Mouse (Mus musculus) liver, adult 2 months (tissue): Measurements from ENCODE around the gene Srsx. TPM values are rescaled to one million over a fixed set of nuclear protein-coding genes. Genes with fewer than 3 reads are reported as not detected.
"Not testable (repeated sequence)": the region's sequence is repeated elsewhere in the genome, so short reads cannot be mapped to it uniquely, and the experiment has no call there.

Source experiments
- DNase-seq: peaks from one replicate; pipeline ENCODE4 v3.0.0-alpha.2; 2011; ENCODE audit warnings: low read depth, low spot score; ENCODE audit errors: extremely low read depth
- H3K27ac ChIP-seq: fragments of 200-500 bp; replicated peaks from 2 replicates; pipeline ENCODE4 v1.5.1; 2012; ENCODE audit warnings: low read depth, mild to moderate bottlenecking, control low read depth, inconsistent platforms, low read length; ENCODE audit not compliant: insufficient read depth
- H3K27me3 ChIP-seq: fragments of 200-500 bp; 2 replicates; pipeline ENCODE4 v1.6.1; 2012; ENCODE audit warnings: mild to moderate bottlenecking, moderate library complexity, low read length, inconsistent platforms; ENCODE audit not compliant: control insufficient read depth, insufficient read depth
- H3K36me3 ChIP-seq: fragments of 200-500 bp; 2 replicates; pipeline ENCODE4 v1.6.1; 2012; ENCODE audit warnings: low read length, inconsistent platforms; ENCODE audit not compliant: control insufficient read depth, insufficient read depth
- H3K4me1 ChIP-seq: fragments of 200-500 bp; 2 replicates; pipeline ENCODE4 v1.6.1; 2011; ENCODE audit warnings: low read length; ENCODE audit not compliant: control insufficient read depth, insufficient read depth
- H3K4me3 ChIP-seq: fragments of 200-500 bp; 2 replicates; pipeline ENCODE4 v1.5.1; 2011; ENCODE audit warnings: low read depth, mild to moderate bottlenecking, control low read depth, low read length, moderate library complexity; ENCODE audit not compliant: insufficient read depth
- H3K79me2 ChIP-seq: fragments of 200-500 bp; 2 replicates; pipeline ENCODE4 v1.6.1; 2012; ENCODE audit warnings: inconsistent platforms, mild to moderate bottlenecking, low read length, moderate library complexity; ENCODE audit not compliant: control insufficient read depth, insufficient read depth
- H3K9ac ChIP-seq: fragments of 200-500 bp; 2 replicates; pipeline ENCODE4 v1.6.1; 2012; ENCODE audit warnings: low read depth, mild to moderate bottlenecking, control low read depth, inconsistent platforms, low read length
- WGBS: fragments of 180-500 bp; shearing (Covaris S2); methylation state at CpG from one replicate; pipeline ENCODE4 v1.1.7; 2018; 5-methylcytosine and 5-hydroxymethylcytosine counted together
- polyA plus RNA-seq: library from polyadenylated mRNA; depleted of rRNA; stranded (reverse); fragments of >200 nt; gene quantifications from 2 replicates; pipeline ENCODE4 v1.2.3, GENCODE M21; 2012; rRNA removed
- total RNA-seq: library from RNA; depleted of rRNA; stranded (reverse); fragments of >200 nt; gene quantifications from 2 replicates; pipeline ENCODE4 v1.2.3, GENCODE M21; 2014; rRNA removed

Srsx gene
- total RNA-seq (not detected in 2 replicates), polyA plus RNA-seq (not detected in 2 replicates)

DNA sequence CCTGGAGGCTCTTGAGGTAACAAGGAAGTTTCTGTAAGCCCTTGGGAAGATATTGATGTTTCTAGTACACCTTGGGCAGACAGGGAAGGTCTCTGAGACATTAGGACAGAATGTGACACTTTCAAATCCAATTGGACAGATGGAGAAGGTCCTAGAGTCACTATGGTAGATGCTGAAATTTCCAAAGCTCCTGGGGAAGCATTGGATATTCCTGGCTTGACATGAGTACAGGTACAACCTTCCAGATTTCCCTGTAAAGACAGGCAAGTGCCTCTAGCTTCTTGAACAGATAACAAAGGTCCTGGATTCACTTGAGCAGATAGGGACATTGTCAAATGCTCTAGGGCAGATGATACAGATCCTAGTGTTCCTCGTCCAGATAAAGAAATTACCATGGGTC, at the start of gene Srsx:
Srsx (minus strand) TSS at position 101 of the 400 bp plus-strand sequence.
- DNase-seq, H3K9ac ChIP-seq, H3K27me3 ChIP-seq, H3K79me2 ChIP-seq, H3K4me3 ChIP-seq, H3K27ac ChIP-seq, H3K4me1 ChIP-seq, H3K36me3 ChIP-seq: not testable (repeated sequence)
- WGBS, result 20% methylated on average over 1 of the region's 1 CpGs

DNA sequence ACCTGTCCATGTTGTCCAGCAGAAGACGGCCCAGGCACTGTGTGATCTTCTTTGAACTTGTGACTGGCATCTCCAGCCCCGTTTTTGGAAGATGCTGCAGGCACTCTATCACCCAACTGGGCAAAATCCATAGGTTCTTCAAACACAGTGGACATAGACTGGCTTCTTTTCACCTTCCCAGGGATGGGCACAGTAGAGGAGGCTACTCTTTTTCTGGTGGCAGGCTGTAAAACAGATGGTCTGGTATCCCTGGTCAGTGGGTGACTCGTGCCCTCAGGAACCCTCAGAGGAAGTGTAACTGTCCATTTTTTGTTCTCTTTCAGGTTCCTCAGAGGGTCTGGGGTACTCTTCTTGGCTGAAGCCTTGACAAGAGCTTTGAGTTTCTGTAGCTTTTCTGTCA, 24.5 kb upstream of the Srsx start, which contains the start of gene Gm17577:
Gm17577 (minus strand) TSS at position 101 of the 400 bp plus-strand sequence.
- H3K79me2 ChIP-seq, H3K27ac ChIP-seq, H3K9ac ChIP-seq, DNase-seq, H3K36me3 ChIP-seq, H3K4me3 ChIP-seq, H3K27me3 ChIP-seq, H3K4me1 ChIP-seq: not testable (repeated sequence)
- WGBS, result no CpG with 5 or more reads among the region's 3 CpGs

Other genes with a start within 250 kb of the Srsx start
- gene Gm17521, start 192.8 kb downstream of the Srsx start, total RNA-seq, result not detected in 2 replicates
- not detected in 2 replicates for gene Gm17521, start 192.8 kb downstream of the Srsx start, polyA plus RNA-seq
- 1.6 and 2.2 TPM in 2 replicates for gene Cldn34c1, start 119.0 kb downstream of the Srsx start, total RNA-seq
- gene Cldn34c1, start 119.0 kb downstream of the Srsx start, polyA plus RNA-seq, result 0.62 and 0.75 TPM in 2 replicates
- not detected in 2 replicates for gene Gm17577, start 24.4 kb upstream of the Srsx start, total RNA-seq
- not detected in 2 replicates for gene Gm17577, start 24.4 kb upstream of the Srsx start, polyA plus RNA-seq